Mouse (Mus musculus): ENCODE measurements at regions not wholly inside any gene's neighbourhood (a gene's known extent, or its start where the extent isn't known, plus 50 kb on each side); places are given as distances from the start of the nearest gene placed in this dataset.

DNA sequence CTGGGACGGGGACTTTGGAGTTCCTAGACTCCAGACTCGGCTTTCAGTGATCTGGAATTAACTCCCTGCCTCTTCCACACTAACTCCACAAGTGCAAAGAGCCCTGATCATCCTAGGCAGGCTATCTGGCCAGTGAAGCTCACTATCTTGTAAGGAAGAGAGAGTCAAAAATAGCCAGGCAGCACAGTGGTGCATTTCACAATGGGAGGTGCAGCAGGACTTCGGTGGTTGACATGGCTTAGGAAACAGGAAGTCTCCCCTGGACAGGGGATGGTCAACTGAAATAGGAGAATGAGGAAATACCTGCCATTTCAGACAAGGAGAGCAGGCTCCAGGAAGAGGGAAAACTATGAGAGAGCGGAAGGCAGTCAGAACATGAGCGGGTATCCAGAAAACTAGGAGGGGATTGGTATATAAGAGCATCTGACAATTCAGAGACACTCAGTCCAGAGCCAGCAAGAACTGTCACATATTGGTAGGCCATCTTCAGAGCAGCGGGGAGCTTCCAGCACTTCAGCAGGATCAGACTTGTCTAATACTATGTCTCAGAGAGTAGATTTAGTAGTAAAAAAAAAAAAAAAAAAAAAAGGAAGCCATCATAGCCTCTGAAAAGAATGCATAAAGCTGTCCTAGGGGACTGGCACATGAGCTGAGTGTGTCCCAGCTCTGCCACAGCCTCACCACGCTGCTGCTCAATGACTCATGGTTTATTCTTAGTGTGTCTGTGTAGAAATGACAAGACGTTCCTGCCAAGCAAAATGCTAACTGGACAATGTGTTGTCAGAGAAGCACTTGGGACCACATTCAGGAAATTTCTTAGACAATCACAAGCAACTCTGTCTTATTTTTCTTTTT lies 184.5 kb upstream of the Cpeb2 start:
- DNase-seq: peak; percentile 66

DNA sequence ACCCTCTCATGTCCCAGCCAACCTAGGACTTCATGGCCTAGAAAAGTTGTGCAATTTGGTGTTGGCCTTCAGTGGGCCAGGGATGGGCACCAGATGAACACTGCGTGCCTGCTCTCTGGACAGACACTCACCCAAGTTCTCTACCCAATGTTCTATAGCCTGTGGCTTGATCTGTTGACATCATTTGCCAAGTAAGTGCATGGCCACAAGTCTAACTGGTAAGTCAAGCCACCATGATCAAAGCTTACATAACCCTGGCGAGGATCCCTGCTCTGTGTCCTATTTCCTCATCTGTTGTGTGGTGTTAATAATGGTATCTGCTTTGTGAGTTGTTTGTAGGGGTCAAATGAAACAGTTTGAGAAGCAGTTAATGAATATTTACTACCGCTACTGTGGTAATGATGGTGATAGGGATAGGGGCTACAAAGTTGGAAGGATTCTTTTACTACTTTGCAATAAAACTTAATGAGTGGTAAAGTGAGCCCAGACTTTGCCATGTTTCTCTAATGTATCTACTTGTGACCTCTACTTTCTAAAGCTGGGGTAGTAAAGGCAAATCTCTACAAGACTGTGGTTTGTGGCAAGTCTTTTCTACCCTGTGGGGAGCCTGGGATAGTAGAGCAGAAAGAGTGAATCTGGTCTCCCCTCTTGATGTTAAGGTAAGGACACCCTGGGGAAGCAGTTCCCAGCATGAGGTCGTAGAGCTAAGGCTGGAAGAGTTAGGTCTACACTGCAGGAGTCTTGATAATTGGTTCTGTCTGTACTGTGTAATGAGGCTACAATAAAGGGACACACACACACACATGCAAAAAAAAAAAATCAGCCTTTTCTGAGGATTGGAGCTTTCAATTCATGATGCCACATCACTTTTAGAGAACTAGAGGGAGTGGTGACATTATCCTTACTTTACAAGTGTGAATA lies 183.3 kb upstream of the Cpeb2 start:
- peak; percentile 28 for DNase-seq

DNA sequence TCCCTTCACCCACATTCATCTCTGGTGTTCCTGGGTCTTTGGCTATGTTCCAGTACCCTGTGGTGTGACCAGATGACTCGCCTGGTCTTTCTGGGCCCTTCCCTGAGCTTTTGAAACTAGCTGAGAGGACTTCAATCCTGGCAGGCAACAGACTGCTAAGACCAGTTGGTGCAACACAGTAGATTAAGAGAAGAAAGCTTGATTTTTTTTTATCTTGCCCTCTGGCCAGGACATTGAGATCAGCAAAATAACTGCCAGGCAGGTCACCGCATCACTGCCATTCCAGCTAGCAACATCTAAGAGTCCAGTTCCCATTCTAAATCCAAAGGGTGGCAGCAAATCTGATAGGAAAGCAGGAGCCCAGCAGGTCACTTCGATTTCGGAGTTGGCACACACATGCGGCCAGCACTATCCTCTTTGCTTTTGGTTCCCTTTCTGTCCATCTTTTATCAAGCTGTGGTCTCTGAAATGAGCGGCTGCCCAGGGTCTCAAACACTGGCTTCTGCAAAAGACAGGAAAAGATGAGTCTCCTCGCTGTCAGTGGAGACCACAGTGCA lies 181.9 kb upstream of the Cpeb2 start:
- DNase-seq: peak; percentile 91

DNA sequence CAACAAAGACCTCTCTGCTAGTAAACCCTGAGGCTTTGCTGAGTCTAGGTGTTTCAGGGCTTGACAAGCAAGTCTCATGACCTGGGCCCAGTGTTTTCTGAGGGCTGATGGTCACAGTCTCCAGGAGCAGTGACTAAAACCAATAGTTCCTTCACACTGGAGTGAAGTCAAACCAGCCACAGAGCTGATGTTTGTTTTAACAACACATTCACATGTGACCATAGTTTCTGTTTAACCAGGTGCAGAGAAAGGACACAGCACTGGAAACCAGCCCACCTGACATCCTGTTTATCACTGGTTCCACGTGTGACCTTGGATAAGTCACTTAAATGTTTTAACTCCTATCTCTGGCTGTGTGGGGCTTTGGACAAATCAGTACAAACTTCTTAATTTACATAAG lies 180.3 kb upstream of the Cpeb2 start:
- no peak for DNase-seq

DNA sequence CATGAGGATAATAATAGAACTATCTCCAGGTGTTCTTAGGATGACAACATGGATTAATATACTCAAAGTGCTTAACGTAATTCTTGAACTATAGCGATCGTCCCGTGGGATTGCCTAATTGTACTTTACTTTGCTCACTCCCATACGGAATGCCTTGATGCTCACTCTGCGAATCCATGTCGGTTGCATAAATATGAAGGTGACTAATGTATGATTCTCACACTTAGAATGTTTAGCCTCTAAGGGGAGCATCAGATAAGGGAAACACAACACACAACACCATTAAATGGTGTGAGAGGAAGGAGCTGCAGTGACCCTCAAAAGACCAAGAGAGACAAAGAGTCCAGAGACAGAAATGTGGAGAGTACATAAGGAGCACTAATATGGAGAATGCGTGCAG lies 178.4 kb upstream of the Cpeb2 start:
- no peak for DNase-seq

DNA sequence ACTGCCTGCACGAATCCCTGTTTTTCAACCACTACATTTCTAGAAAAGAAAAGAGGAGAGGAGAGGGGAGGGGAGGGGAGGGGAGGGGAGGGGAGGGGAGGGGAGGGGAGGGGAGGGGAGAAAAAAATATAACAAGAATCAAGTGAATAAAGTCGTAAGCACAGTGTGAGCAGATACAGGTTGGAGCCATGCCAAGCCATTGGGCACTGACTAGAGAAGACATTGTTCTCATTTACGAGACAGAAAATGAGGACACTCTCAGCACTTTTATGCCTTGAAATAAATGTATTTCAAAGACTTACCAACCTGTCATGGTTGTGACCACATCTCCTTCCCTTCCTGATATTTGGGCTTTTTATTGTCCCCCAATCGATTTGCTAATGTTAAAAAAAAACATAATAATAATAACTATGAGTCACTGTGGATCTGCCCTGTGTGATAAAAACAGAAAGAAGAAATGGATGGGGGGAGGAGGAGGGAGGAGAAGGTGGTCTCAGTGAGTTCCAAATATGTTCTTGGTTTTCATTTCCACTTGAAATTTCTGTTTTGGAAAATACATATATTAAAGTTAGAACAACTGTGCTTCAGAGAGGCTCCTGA lies 177.8 kb upstream of the Cpeb2 start:
- no peak for DNase-seq

DNA sequence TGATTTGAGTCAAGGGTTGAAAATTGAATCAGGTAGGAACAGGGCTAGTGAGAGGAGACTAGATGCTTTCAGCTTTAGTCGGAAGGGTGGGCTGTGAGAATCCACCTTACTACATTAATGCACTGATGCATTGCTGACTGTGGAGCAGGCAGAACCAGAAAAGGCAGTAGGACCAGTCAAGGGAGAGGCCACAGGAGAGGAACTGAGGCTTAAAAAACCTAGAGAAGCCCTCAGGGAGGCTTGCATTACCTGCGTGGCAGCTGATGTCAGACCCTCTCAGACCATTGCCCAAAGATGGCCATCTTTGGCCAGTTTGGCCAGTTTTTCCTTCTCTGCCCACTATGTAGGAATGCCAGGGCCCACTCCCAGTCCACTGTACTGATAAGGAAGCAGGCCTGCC lies 176.5 kb upstream of the Cpeb2 start:
- no peak for DNase-seq

DNA sequence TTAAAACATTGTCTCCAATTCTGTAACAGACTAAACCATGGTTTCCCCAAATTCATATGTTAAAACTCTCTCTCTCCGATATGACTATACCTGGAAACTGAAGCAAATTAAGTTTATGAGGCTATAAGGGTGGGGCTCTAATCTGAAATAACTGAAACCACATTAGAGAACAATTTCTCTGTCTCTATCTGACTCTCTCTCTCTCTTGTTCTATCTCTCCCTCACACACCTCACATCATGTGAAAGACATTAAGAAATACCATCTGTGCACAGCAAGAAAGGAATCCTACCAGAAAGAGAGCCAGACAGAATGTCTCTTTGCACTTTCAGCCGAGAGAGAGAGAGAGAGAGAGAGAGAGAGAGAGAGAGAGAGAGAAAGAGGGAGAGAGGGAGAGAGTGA lies 171.7 kb upstream of the Cpeb2 start:
- DNase-seq: no peak

DNA sequence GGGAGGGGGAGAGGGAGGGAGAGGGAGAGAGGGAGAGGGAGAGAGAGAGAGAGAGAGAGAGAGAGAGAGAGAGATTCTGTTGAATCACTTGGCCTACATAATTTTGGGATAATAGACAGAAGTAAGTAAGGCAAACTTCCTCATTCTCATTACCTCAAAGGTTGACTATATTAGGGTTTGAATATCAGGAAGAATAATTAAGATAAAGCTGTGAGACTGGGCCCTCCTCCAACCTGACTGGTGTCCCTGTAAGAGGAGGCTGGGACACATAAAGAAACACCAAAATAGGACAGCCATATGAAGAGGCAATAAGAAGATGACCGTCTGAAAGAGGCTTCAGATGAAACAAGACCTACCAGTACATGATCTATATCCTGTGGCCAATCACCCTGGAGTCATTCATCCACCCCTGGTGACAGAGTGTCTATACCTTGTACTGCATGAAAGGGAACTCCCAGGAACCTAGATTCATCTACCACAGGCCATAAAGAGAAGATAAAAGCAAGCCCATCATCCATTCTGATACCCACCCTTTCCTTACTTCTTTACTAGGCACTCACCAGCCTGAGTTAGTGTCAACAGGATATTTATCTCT lies 171.1 kb upstream of the Cpeb2 start:
- DNase-seq: no peak

DNA sequence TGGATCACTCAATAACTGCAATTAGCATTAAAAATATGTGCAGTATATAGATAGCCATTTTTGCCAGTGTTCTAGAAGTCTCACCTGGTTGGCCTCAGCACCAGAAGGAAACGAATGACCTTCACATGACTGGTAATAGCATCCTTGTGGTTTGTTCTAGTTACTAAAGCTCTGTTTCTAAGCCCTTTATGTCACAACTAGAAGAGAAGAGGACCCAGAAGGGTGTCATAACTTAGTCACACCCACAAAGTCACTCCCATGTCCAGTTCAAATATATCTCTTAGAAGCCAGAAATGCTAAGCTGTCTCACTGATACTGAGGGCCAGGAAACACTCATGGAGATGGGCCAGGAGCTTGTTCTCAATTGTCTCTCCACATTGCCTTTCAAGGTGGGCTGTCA lies 170.5 kb upstream of the Cpeb2 start:
- no peak for DNase-seq

DNA sequence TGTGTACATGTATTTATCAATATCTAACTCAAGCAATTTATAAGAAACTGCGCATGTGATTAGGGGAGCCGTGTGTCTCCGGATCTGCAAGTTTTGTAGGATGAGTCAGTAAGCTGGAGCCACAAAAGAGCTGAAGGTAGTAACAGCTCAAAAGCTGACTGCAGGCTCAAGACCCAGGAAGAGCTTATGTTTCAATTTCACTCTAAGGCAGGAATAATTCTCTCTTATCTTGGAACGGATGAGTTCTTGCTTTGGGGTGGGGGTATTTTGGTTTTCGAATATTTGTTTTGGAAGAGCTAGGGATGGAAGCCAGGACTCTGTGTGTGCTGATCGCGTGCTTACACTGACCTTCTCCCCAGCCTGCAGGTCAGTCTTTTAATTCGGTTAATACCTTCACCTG lies 169.6 kb upstream of the Cpeb2 start:
- no peak for DNase-seq

DNA sequence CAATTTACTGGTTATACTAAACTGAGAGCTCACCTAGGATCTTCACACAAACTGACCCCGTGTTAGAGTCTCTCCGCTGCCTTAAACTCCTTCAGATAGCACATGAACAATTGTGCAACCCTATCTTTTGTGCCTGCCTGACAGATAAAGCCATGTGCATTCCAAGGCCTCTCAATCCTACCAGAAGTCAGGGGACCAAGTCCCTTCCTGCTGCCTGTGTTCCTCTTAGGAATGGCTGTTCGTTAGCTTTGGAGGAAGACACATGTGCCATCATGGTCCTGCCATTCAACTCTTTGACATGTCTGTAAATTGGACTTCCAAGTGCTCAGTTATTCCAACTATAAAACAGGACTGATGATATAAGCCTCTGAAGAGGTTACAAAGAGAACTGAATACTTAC lies 161.4 kb upstream of the Cpeb2 start:
- no peak for DNase-seq

DNA sequence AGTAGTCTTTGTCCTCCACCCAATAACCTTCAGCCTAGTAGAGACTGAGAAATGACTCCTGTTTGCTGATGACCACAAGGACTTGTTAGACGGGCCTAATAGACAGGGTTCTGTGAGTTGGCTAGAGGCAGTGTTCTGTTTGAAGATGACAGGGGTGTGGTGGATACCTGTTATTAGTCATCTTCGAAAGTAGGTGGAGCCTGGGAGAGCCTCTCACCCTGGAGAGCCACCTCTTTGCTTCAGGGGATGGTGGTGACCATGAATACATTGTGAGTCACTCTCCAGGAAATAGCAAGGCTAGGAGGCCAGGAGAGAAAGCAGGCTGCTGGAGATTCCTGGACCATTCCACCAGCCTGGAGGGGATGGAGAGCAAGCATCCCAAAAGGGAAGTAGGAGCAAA lies 160.6 kb upstream of the Cpeb2 start:
- no peak for DNase-seq

DNA sequence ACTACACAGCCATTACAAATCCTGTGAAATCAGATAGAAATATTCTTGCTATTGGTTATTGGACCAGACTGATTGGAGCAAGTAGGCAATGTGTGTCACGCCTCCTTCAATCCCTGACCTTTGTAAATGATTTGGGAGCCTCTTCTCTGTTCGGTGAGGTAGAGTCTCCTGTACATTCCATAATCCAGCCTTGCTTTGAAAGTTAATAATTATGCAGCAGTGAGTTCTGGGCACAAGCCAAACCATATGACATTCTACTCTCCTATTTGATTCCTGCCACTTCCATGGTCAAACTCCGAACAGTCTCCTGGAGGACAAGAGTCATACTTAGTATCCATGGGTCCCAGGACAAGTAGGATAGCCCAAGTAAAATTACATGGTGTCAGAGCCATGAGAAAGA lies 158.4 kb upstream of the Cpeb2 start:
- no peak for DNase-seq

DNA sequence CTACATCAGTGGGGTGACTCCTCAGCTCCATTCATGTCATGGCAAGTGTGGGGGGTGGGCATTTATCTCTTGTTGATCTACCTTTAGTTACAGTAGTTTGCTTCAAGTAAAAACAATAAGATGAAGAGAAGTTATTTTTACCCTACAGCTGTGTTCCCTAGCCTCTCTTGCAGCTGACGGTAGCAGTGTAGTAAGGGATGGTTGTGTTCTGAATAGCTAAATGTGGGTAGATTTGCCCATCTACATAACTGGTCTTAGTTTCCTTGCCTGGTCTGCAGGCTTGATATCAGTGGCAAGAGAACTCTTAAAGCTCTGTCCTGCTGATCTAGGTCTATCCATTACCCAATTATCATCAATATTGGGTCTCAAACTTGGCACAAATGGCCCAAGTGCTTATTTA lies 152.7 kb upstream of the Cpeb2 start:
- no peak for DNase-seq

DNA sequence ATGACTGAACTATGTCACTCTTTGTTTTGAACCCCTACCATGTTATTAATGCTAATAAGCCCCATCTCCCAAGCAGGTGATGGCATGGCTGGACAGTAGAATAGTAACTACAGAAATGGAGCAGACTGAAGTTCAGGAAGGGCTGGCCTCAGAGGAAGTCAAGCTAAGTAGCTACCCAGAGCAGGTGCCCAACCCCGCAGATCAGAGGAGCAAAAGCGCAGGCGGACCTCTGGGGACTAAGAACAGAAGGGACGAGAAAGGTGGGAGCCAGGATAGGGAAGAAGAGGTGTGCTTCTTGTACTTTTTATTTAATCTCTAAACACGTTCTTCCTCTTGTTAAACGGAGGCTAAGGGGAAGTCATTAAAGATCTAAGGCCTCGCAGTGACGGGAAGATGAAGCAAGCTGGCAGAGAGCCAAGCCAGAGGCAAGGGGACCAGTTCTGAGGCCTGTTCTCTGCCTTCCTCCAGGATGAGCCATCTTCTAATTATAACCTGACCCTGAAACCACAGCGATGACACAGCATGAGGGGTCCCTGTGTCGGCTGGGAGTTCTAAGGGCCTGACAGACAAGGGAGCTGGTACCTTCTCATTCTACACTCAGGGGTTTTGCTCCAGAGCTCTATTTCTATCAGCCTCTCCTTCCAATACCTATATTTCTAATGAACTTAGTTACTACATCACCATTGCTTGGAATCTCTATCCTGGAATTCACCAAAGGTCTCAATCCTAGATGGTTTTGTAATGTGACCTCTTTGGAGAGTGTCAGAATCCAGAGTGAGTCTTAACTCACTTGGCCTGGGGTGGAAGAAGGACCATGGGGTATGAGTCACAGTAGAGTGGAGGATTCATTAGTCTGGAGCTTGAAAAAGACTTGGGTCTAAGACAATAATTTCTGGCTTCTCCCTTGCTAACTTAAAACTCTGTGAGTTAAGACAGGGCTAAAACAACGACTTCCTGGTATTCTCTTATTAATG lies 151.1 kb upstream of the Cpeb2 start:
- DNase-seq: no peak

DNA sequence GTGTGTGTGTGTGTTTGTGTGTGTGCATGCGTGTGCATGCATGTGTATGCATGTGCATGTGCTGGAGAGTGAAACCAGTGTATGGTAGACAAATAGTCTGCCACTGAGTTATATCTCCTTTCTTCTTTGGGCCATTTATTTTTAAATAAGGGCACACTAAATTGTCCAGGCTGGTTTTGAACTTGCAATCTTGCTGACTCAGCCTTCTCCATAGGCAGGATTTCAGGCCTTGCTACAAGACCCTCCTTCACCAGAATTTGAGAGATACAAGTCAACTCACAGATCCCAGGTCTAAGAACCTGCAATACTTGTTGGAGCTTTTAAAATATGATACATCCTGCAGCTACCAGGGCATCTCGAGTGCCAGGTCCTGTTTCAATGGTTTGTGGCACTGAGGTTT lies 145.9 kb upstream of the Cpeb2 start:
- no peak for DNase-seq

DNA sequence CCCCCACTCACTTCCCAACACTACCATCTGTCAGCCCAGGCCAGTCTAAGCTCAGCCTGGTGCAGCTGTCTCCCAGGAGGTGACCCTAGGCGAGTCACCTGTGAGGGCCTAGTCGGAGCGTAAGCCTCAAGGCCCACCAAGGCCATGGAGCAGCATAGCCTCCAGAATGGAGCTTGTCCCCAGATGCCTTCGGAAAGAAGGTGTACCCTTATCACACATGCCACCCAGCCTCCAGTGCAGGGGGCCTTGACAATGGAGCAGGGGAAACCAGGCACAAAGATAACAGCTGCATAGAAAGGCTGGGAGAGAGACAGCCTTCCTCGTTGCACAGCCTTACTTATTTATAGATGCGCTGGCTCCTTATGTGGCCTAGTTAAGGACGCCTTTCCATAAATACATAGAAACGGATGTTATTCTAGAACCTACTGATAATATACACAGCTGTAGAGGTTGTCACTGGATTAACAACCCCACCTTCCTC lies 145.0 kb upstream of the Cpeb2 start:
- DNase-seq: no peak

DNA sequence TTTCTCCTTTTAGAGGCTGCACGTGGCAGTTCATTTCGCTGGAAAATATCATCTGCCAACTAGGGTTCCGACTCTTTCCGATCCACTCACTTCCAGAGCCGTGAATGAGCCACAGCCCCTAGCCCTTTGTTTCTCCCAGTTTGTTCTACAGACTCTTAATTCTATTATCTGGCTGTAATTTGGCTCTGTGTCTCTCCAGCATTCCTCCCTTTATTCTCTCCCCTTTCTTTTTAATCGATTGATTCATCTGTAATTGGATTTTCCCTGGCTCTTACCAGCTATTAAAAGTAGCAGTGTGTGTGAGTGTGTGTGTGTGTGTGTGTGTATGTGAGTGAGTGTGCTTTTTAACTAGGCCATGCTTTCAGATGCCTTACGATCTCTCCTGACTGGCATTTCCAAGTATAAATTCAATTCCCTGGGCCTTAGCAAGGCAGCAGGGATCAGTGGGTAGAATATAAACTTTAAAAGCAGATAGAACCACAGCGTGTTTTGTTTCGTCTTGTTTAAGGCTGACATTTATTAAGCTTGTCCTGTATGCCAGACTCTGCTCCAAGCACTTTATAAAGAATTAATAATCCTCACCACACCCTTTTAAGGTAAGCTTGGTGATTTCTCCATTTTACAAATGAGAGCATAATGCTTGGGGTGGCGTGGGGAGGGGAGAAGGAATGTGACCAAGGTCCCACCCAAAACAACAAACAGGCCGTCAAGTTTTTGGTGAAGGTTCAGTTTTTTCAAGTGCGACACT lies 144.1 kb upstream of the Cpeb2 start:
- DNase-seq: no peak

DNA sequence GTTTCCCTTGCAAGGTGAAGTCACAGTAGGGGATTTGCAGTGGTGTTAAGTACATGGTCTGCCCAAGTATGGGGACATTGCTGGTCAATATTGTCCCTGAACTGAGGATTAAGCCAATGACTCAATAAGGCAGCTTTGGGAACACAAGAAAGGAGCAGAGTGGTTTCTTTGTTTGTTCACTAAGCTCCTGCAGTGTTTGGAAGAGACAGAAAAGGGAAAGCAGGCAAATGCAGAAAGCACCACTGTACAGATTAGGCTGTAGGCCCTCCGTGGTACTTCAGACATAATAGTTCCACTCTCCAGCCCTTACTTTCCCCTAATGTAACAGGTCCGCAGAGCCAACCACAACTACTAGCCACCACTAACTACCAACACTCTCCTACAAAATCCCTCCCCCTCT lies 143.5 kb upstream of the Cpeb2 start:
- DNase-seq: no peak

DNA sequence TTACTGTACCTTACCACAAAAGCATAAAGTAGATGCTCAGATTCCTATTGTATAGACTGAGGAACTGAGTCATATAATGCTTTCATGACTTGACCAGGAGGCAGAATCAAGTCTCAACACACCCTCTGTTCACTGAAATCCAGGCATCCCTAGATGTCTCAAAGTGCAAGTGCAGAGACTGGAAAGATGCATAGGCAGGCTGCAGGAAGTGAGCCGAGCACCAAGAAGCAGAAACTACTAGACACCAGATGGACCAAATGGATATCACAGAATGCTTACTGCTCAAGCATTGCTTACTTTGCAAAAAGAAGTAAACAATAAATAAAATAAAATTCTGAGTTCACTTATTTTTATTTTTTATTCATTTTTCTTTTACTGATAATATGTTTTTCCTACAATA lies 143.0 kb upstream of the Cpeb2 start:
- DNase-seq: no peak
